Mouse (Mus musculus) ES-Bruce4 (cell line): ENCODE measurements around the gene Bhlhb9. TPM values are rescaled to one million over a fixed set of nuclear protein-coding genes. Genes with fewer than 3 reads are reported as not detected.
A peak's percentile ranks its signal among the peaks of the same experiment; 100 is the strongest.
"Not testable (repeated sequence)": the region's sequence is repeated elsewhere in the genome, so short reads cannot be mapped to it uniquely, and the experiment has no call there.

Experiments used
- H3K27ac ChIP-seq: 2 replicates; pipeline ENCODE4 v1.5.1; 2012; ENCODE audit warnings: low read length, inconsistent platforms; ENCODE audit not compliant: insufficient read depth
- H3K27me3 ChIP-seq: 2 replicates; pipeline ENCODE4 v1.6.1; 2012; ENCODE audit warnings: mild to moderate bottlenecking, low read length, inconsistent platforms; ENCODE audit not compliant: control insufficient read depth, poor library complexity, insufficient read depth, severe bottlenecking
- H3K36me3 ChIP-seq: 2 replicates; pipeline ENCODE4 v1.6.1; 2012; ENCODE audit warnings: inconsistent platforms, mild to moderate bottlenecking, low read length, moderate library complexity; ENCODE audit not compliant: control insufficient read depth, poor library complexity, insufficient read depth, severe bottlenecking
- H3K4me1 ChIP-seq: one replicate; pipeline ENCODE4 v1.8.1; 2011; ENCODE audit warnings: low read length; ENCODE audit not compliant: control insufficient read depth, insufficient read depth
- H3K4me3 ChIP-seq: 2 replicates; pipeline ENCODE4 v1.5.1; 2011; ENCODE audit warnings: low read depth, mild to moderate bottlenecking, low read length
- H3K9ac ChIP-seq: 2 replicates; pipeline ENCODE4 v1.6.1; 2012; ENCODE audit warnings: low read depth, mild to moderate bottlenecking, inconsistent platforms; ENCODE audit not compliant: poor library complexity, severe bottlenecking
- H3K9me3 ChIP-seq: replicated peaks from 2 replicates; pipeline ENCODE4 v1.6.1; 2012; ENCODE audit warnings: mild to moderate bottlenecking, low read length, inconsistent platforms; ENCODE audit not compliant: control insufficient read depth, poor library complexity, insufficient read depth, severe bottlenecking
- CTCF ChIP-seq: IDR thresholded peaks from one replicate; pipeline ENCODE4 v1.8.1; 2011; ENCODE audit warnings: low read depth, low read length
- EP300 ChIP-seq: IDR thresholded peaks from 2 replicates; pipeline ENCODE4 v1.6.1; 2011; ENCODE audit warnings: low read depth, low read length; ENCODE audit not compliant: insufficient read depth
- POLR2A ChIP-seq: IDR thresholded peaks from one replicate; pipeline ENCODE4 v1.8.1; 2011; ENCODE audit warnings: low read length; ENCODE audit not compliant: insufficient read depth
- polyA plus RNA-seq: library from polyadenylated mRNA; stranded (reverse); fragments of >200 nt; gene quantifications from 2 replicates; pipeline ENCODE4 v1.2.4, GENCODE M21; 2011; ENCODE audit warnings: low read depth; ENCODE audit not compliant: missing spikeins, insufficient read depth, insufficient read length

Bhlhb9 gene
- polyA plus RNA-seq, 1 experiment, result 29.8 TPM

DNA sequence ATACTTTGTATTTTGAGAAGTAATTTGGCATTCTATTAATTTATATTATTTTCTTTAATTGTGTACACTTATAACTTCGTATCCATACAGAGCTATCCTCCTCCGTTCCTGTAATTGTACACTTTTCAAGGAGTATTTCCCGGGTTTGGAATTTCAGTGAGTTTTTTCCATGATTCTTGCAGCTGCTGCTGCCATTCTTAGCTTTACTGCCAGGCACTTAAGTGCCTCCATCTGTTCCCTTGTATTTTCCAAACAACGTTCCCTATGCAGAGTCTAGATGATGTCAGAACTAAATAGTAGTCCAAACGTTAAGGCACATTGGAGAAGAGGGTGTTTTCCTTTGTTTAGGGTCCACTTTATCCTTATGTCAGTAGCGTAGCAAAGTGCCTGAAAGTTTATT is 5.1 kb upstream of the Bhlhb9 start:
- Histone ChIP-seq H3K36me3 (no peaks in the 10 kb centered on the region), H3K27me3 (no peaks in the 10 kb centered on the region), H3K4me1 (no peaks in the 10 kb centered on the region), H3K9me3 (no peaks in the 10 kb centered on the region), H3K9ac (no peak overlapping the region), H3K4me3 (no peak overlapping the region), H3K27ac (no peak overlapping the region)
- no peak for TF ChIP-seq CTCF
- TF ChIP-seq POLR2A, result no peak
- TF ChIP-seq EP300, result no peak

DNA sequence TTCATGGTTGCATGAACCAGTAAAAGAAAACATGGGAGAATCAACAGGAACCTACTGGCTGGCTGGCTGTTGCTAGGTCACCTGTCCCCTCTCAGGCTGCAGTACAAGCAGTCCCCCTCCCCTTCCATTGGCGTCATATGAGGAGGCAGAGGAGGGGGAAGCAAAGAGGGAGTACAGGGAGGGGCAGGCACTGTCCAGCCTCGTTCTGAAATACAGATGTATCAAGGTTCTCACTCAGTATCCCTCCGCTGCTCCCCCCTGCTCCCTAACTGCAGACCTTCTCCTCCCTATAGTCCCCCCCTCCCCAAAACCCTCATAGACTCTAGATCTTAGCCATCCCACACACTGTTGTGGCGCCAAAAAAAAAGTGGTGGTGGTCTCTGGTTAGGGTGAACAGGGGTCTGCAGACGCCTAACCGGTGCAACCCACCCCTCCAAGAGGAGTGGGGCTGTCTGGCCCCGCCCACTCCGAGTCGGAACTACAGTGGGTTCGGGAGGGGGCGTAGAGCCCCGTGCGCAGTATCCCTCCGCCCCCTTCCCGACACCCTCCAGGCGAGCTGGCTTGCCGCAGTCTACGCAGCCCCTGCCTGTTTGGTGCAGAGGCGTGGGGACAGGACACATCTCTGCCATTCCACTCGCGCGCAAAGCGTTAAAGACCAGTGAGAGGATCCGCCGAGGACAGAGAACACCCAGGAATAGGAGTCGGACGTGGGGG is 1.6 kb upstream of the Bhlhb9 start:
- Histone ChIP-seq H3K4me3 (peak overlapping the region; percentile 78), H3K9ac (peak overlapping the region; percentile 83)
- not testable (repeated sequence) for H3K27me3 ChIP-seq, H3K27ac ChIP-seq, H3K4me1 ChIP-seq, H3K36me3 ChIP-seq, H3K9me3 ChIP-seq
- peak; percentile 24 for TF ChIP-seq POLR2A

DNA sequence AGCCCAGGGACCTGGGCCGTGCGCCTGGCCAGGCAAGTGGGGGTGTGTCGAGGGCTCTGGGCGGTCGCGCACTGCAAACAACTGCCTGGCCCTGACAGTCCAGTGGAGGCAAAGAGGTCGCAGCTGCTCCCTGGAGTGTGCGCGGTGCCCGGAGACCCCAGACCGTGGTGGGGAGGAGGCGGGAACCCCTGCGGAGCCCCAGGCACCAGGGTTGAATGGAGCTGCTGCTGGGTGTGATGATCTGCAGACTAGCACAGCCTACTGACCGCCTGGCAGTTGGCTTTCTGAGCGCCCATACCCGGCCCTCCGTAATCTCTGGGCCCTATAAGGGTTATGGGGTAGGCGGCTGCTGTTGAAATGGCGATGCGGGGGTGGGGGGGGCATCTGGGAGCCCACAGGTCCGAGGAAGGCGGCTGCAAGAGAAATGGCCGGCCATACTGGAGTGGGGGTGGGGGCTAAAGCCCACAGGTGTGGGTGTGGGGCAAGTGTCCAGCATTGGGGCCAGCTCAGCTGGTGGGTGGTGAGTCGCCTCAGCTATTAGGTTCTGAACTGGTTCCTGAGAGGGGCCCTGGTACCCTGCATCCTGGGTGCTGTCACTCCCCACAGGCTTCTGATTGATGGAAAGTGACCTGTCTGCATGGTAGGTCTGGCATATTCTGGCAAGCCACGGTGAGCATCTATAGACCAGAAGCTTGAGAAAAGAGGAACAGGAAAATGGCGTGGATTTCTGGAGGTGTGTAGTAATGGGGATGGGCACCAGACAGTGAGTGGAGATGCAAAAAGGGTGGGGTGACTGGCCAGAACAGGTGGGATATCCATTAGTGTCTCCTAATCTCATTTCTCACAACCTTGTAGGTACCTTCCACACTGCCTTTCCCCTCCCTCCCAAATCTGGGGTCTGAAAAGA is 836 bp upstream of the Bhlhb9 start:
- Histone ChIP-seq H3K4me3 (peak overlapping the region; percentile 78), H3K9ac (peak overlapping the region; percentile 83)
- H3K27ac ChIP-seq, H3K36me3 ChIP-seq, H3K4me1 ChIP-seq, H3K27me3 ChIP-seq, H3K9me3 ChIP-seq: not testable (repeated sequence)

DNA sequence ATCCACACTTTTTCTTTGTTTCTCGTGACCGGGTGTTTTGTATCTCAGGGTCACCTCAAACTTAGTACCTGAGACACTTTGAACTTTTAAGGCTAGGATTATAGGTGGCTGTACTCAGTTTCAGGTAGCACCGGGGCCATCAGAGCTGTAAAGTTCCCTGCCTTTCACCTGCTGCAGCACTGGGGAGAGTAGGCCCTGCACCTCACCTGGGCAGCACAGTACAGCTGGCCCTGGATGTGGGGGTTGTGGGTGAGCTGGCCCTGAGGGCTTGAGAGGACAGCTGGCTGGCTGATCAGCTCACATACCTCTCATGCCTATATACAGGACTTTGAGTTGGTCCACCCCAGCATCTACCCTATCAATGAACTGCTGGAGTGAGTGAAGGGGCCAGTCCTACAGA is 6.8 kb downstream of the Bhlhb9 start:
- Histone ChIP-seq H3K36me3 (peaks cover 2% of the 10 kb centered on the region), H3K4me3 (no peak overlapping the region), H3K9me3 (no peaks in the 10 kb centered on the region), H3K4me1 (no peaks in the 10 kb centered on the region), H3K9ac (no peak overlapping the region), H3K27me3 (no peaks in the 10 kb centered on the region), H3K27ac (no peak overlapping the region)
- TF ChIP-seq EP300 (no peak), POLR2A (no peak), CTCF (no peak)

DNA sequence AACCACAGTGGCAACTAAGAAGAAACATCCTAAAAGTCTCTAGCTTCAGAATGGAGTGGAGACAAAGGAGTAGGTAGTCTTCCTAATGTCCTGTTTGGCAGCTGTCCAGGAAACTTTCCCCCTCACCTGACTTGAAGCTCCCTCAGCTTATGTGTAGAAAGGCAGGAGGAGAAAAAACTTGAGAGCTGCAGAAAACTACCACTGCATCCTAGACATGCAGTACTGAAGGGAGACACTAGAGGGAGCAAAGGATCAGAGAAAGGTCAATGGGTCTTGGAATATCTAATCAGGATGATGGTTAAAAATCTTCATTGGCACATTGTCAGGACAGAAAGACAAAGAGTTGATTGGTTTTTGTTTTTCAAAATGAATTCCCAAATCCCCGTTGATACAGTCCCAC is 8.4 kb downstream of the Bhlhb9 start:
- TF ChIP-seq POLR2A (no peak), CTCF (no peak), EP300 (no peak)
- Histone ChIP-seq H3K27me3 (no peaks in the 10 kb centered on the region), H3K4me3 (no peak overlapping the region), H3K36me3 (no peaks in the 10 kb centered on the region), H3K27ac (no peak overlapping the region), H3K4me1 (no peaks in the 10 kb centered on the region), H3K9me3 (no peaks in the 10 kb centered on the region), H3K9ac (no peak overlapping the region)

DNA sequence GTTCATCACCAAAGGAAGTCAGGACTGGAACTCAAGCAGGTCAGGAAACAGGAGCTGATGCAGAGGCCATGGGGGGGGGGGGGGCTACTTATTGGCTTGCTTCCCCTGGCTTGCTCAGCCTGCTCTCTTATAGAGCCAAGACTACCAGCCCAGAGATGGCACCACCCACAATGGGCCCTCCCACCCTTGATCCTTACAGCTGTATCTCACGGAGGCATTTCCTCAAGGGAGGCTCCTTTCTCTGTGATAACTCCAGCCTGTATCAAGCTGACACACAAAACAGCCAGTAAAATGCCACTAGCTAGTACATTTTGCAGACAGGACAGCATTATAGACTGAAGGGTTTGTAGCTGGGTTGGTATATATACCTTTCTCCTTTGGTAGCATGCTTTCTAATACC is 38.5 kb downstream of the Bhlhb9 start:
- not testable (repeated sequence) for H3K4me1 ChIP-seq, H3K9me3 ChIP-seq, H3K4me3 ChIP-seq, H3K36me3 ChIP-seq, H3K9ac ChIP-seq, H3K27me3 ChIP-seq, H3K27ac ChIP-seq
